Mouse (Mus musculus) liver, adult 2 months (tissue): ENCODE results near the gene Cry1.

Source experiments
- CTCF ChIP-seq: fragments of 200-500 bp; IDR thresholded peaks from 2 replicates; pipeline ENCODE4 v1.5.1; 2011; ENCODE audit warnings: low read depth, low read length, control low read depth
- POLR2A ChIP-seq: fragments of 200-500 bp; IDR thresholded peaks from 2 replicates; pipeline ENCODE4 v1.6.1; 2011; ENCODE audit warnings: low read length, control low read depth; ENCODE audit not compliant: insufficient read depth; ENCODE audit errors: extremely low read depth

DNA sequence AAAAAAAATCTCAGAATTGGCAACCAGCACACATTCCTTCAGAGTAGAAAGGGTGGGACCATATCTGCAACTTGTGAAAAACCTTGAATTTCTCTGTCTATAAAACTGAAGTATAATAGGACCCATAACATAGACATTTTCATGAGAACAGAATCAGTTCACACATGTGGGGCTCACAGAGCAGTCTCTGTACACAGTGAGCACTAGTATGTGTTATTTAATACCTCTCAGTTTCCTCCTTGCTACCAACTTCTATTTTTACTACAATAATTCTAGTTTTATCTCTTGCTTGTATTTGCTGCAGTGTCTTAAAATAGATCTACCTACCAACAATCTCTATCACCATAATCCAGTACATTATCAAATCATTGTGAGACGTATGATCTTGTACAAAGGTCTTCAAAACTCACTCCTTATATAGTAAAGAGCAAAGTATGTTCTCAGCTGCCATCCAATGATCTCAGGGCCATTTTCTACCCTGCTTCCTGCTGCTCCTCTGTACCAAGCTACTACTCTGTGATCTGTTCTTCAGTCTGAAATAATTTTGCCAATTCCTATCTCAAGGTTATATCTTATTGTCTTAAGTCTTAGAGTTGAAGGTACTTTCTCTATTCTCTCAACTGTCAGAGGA is 24.8 kb downstream of the Cry1 start:
- TF ChIP-seq CTCF, result no peak
- TF ChIP-seq POLR2A, result no peak
